Mouse (Mus musculus): ENCODE measurements around the gene Nynrin. TPM values are rescaled to one million over a fixed set of nuclear protein-coding genes. Genes with fewer than 3 reads are reported as not detected.
A peak's percentile ranks its signal among the peaks of the same experiment; 100 is the strongest.

The Nynrin gene
- polyA plus RNA-seq, 1 experiment from 2014 or later: 9.3 TPM

DNA sequence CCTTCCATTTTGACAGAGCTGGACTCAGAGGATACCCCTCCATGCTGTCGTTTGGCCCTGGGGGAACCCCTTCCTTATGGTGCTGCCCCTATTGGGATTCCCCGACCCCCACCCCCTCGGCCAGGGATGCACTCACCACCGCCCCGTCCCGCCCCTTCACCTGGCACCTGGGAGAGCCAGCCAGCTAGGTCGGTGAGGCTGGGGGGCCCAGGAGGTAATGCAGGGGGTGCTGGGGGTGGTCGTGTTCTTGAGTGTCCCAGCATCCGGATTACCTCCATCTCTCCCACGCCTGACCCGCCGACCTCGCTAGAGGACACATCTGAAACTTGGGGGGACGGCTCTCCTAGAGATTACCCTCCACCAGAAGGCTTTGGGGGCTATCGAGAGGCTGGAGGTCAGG lies 27.7 kb upstream of the Nynrin start:
- ATAC-seq: no peak
- H3K27ac ChIP-seq: peak overlapping the region; percentile 31; the same call in 1 of the 2 replicates

DNA sequence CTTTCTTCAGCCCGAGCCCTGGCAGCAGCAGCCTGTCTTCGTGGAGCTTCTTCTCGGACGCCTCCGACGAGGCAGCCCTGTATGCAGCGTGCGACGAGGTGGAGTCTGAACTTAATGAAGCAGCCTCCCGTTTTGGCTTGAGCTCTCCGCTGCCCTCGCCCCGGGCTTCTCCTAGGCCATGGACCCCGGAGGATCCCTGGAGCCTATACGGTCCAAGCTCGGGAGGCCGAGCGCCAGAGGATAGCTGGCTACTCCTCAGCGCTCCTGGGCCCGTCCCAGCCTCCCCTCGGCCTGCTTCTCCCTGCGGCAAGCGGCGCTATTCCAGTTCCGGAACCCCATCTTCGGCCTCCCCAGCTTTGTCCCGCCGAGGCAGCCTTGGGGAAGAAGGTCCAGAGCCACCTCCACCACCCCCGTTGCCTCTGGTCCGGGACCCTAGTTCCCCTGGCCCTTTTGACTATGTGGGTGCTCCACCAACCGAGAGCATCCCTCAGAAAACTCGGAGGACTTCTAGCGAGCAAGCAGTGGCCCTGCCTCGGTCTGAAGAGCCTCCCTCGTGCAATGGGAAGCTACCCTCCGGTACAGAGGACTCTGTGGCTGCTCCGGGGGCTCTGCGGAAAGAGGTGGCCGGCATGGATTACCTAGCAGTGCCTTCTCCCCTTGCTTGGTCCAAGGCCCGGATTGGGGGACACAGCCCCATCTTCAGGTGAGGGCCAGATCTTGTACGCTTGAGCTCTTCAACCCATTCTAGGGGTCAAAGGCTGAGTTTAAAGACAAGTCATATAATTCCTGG lies 27.1 kb upstream of the Nynrin start:
- Histone ChIP-seq H3K27me3 (peaks cover 15% of the 10 kb centered on the region), H3K36me3 (ENCODE audit: poor library complexity, severe bottlenecking) (peaks cover 22% of the 10 kb centered on the region), H3K27ac (peak overlapping the region; percentile 31; the same call in 1 of the 2 replicates), H3K9ac (peak overlapping the region; percentile 73), H3K4me1 (peaks cover 45% of the 10 kb centered on the region), H3K9me3 (replicated peaks) (no peaks in the 10 kb centered on the region), H3K4me3 (peak overlapping the region; percentile 56), H3K4me2 (peak overlapping the region; percentile 88)
- ATAC-seq: no peak
- WGBS: 8% methylated on average over 41 of the region's 41 CpGs

More for the DNA sequence above, 27.7 kb upstream of the Nynrin start:
- Histone ChIP-seq H3K9ac (peak overlapping the region; percentile 73), H3K4me1 (peaks cover 45% of the 10 kb centered on the region), H3K36me3 (ENCODE audit: poor library complexity, severe bottlenecking) (peaks cover 18% of the 10 kb centered on the region; the same call in 1 of the 2 replicates), H3K4me2 (peak overlapping the region; percentile 88), H3K9me3 (replicated peaks) (no peaks in the 10 kb centered on the region), H3K4me3 (peak overlapping the region; percentile 56), H3K27me3 (peaks cover 15% of the 10 kb centered on the region)
- WGBS: 3% methylated on average over 15 of the region's 15 CpGs

DNA sequence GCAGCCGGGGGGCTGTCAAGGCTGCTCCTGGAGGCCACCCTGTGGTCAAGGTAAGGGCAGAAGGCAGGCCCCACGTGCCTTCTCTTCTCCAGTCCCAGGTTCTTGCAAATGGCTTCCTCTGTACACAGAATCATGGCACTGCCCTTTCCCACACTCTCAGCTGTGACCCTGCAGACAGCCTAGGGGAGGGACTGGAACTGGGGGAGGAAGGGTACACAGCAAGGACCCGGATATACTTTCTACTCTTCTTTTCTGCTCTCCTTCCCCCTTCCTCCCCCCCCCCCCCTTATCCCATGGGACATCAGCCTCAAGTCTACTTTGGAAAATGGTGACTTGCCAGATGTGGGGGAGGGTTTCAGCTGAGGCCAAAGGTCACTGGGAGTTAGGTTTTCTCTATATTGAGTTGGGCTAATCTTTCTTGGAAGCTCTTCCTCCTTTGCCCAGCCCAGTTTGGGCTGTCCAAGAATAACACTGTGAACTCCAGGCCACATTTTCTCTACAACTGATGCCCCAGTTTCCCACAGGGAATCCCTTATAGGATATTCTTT lies 25.0 kb upstream of the Nynrin start:
- ATAC-seq: no peak
- H3K27ac ChIP-seq: no peak overlapping the region

DNA sequence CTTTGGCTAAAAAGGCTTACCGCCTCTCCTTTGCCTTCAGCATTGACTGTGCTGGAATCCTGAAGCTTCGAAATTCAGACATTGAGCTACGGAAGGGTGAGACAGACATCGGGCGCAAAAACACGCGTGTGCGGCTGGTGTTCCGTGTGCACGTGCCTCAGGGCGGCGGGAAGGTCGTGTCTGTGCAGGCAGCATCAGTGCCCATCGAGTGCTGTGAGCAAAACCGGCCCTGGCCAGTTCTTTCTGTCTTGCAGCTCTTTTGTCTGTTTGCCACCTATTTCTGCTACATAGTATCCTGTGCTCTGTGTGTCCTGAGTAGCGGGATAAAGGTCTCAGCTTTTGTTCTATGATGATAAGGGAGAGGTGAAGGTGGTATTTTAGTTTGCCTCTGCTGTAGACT lies 24.0 kb upstream of the Nynrin start:
- WGBS: 90% methylated on average over 16 of the region's 16 CpGs
- no peak for ATAC-seq

More for the DNA sequence above, 25.0 kb upstream of the Nynrin start:
- peaks cover 22% of the 10 kb centered on the region for H3K36me3 ChIP-seq (ENCODE audit: poor library complexity, severe bottlenecking)
- H3K4me1 ChIP-seq: peaks cover 34% of the 10 kb centered on the region
- no peak overlapping the region for H3K4me2 ChIP-seq
- H3K9ac ChIP-seq: no peak overlapping the region
- peaks cover 15% of the 10 kb centered on the region for H3K27me3 ChIP-seq
- WGBS: 64% methylated on average over 3 of the region's 3 CpGs
- H3K9me3 ChIP-seq (replicated peaks): no peaks in the 10 kb centered on the region
- H3K4me3 ChIP-seq: no peak overlapping the region

DNA sequence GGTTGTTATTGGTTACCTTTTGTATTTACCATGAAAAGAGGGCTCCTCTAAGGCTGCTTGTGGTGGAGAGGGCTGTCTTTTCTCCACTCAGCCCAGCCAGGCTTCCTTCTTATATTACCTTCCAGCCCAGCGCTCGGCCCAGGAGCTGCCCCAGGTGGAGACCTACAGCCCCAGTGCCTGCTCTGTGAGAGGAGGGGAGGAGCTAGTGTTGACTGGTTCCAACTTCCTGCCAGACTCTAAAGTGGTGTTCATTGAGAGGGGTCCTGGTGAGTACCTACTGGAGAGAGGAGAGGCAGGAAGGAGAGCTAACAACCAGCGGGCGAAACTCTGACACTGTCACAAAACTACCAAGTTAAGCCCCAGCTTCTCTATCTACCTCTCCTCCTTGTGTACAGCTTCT lies 23.5 kb upstream of the Nynrin start:
- 81% methylated on average over 4 of the region's 4 CpGs for WGBS
- Histone ChIP-seq H3K27me3 (peaks cover 15% of the 10 kb centered on the region), H3K4me3 (no peak overlapping the region), H3K4me2 (no peak overlapping the region), H3K36me3 (ENCODE audit: poor library complexity, severe bottlenecking) (peaks cover 22% of the 10 kb centered on the region), H3K9ac (no peak overlapping the region), H3K27ac (no peak overlapping the region), H3K9me3 (replicated peaks) (no peaks in the 10 kb centered on the region), H3K4me1 (peaks cover 20% of the 10 kb centered on the region)
- ATAC-seq: no peak

More for the DNA sequence above, 24.0 kb upstream of the Nynrin start:
- H3K9me3 ChIP-seq (replicated peaks): no peaks in the 10 kb centered on the region
- no peak overlapping the region for H3K4me3 ChIP-seq
- H3K4me2 ChIP-seq: no peak overlapping the region
- peaks cover 25% of the 10 kb centered on the region for H3K4me1 ChIP-seq
- peaks cover 22% of the 10 kb centered on the region for H3K36me3 ChIP-seq (ENCODE audit: poor library complexity, severe bottlenecking)
- no peak overlapping the region for H3K9ac ChIP-seq
- peaks cover 15% of the 10 kb centered on the region for H3K27me3 ChIP-seq
- H3K27ac ChIP-seq: no peak overlapping the region

DNA sequence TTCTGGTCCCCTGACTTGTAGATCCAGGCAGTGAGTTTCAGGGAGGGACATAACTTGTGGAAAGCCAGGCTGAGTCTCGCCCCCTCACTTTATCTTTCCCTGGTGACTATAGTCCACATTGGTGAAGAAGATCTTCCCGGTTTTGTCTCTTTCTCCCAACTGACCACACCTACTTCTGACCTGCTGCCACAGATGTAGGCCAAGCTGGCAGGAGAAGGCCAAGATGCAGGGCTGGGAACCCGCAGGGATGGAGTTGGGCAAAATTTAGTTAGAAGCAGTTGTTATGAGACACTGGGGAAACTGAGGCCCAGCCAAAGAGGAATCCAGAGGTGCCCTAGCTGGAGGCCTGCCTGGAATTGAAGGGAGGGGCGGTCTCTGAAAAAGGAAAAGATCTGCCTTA lies 20.7 kb upstream of the Nynrin start:
- no peak overlapping the region for H3K27ac ChIP-seq
- no peak overlapping the region for H3K4me3 ChIP-seq
- H3K9ac ChIP-seq: no peak overlapping the region
- peaks cover 22% of the 10 kb centered on the region for H3K36me3 ChIP-seq (ENCODE audit: poor library complexity, severe bottlenecking)
- H3K9me3 ChIP-seq (replicated peaks): no peaks in the 10 kb centered on the region
- H3K27me3 ChIP-seq: no peaks in the 10 kb centered on the region
- ATAC-seq: no peak
- no peak overlapping the region for H3K4me2 ChIP-seq
- 0 out of 2 replicates have a peak, but pooled peaks cover 3% of the 10 kb centered on the region for H3K4me1 ChIP-seq
- 86% methylated on average over 4 of the region's 4 CpGs for WGBS

DNA sequence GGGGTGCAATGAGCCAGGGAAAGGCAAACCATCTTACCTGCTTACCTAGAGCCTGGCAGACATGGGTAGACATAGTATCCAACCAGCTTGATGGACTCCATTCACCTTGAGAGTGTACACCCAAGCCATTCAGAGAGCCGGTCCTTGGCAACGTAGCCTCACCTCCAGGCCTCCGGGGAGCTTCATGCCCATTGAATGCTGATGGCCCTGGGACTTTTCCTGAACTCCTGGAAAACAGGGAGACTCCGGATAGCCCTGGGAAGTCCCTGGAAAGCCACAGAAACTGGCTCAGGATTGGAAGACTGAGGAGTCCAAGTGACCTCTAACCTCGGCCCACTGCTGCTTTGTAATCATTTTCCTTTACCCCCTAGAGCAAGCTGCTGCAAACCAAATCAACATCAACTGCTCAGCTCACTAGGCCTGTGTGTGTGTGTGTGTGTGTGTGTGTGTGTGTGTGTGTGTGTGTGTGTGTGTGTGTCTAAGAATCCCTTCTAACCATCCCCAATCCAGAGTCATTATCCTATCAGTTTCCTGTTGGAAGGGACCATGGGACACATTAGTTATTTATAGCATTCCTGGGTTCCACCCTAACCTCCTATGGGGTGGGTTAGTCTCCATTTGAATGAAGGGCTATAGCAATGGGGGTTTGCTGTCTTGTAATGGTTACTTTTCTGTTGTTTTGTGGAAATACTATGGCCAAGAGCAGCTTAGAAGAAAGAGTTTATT lies 18.8 kb upstream of the Nynrin start:
- Histone ChIP-seq H3K27me3 (no peaks in the 10 kb centered on the region), H3K4me3 (no peak overlapping the region), H3K9ac (no peak overlapping the region), H3K9me3 (replicated peaks) (no peaks in the 10 kb centered on the region), H3K4me1 (no peaks in the 10 kb centered on the region), H3K4me2 (no peak overlapping the region), H3K27ac (no peak overlapping the region), H3K36me3 (ENCODE audit: poor library complexity, severe bottlenecking) (peaks cover 14% of the 10 kb centered on the region)
- no peak for ATAC-seq
- WGBS: 73% methylated on average over 5 of the region's 5 CpGs

DNA sequence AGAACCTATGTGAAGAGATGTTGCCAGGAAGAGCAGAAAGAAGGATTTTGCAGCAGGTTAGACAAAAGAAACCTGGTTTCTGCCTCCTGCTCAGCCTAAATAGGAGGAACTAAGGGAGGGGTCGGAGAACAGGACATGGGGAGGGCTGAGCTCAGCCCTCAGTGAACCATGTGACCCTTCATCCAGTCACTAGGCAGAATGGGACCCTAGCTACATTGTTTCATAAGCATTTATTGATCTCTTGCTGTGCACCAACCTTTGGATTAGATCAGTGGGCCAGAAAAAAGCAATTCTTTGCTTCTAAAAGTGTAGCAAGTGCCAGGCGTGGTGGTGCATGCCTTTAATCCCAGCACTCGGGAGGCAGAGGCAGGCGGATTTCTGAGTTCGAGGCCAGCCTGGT lies 15.5 kb upstream of the Nynrin start:
- no peak for ATAC-seq
- 83% methylated on average over 5 of the region's 5 CpGs for WGBS
- H3K4me1 ChIP-seq: no peaks in the 10 kb centered on the region

DNA sequence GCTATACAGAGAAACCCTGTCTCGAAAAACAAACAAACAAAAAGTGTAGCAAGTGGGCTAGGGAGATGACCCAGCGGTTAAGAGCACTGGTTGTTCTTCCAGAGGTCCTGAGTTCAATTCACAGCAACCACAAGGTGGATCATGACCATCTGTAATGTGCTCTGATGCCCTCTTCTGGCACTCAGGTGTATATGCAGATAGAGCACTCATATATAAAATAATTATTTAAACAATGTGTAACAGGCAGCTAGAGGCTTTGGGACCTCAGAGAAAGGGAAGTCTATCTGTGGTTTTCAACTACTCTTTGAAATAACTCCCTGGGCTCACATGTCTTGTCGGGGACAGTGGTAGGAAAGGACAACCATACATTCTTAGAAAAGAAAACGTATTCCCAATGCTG lies 15.1 kb upstream of the Nynrin start:
- H3K4me2 ChIP-seq: no peak overlapping the region
- H3K4me3 ChIP-seq: no peak overlapping the region
- 89% methylated on average over 4 of the region's 4 CpGs for WGBS
- H3K9me3 ChIP-seq (replicated peaks): no peaks in the 10 kb centered on the region
- H3K36me3 ChIP-seq (ENCODE audit: poor library complexity, severe bottlenecking): no peaks in the 10 kb centered on the region
- no peaks in the 10 kb centered on the region for H3K4me1 ChIP-seq
- ATAC-seq: no peak
- H3K9ac ChIP-seq: no peak overlapping the region
- H3K27me3 ChIP-seq: no peaks in the 10 kb centered on the region
- no peak overlapping the region for H3K27ac ChIP-seq

More for the DNA sequence above, 15.5 kb upstream of the Nynrin start:
- Histone ChIP-seq H3K4me3 (no peak overlapping the region), H3K27me3 (no peaks in the 10 kb centered on the region), H3K4me2 (no peak overlapping the region), H3K9ac (no peak overlapping the region), H3K9me3 (replicated peaks) (no peaks in the 10 kb centered on the region), H3K27ac (no peak overlapping the region), H3K36me3 (ENCODE audit: poor library complexity, severe bottlenecking) (no peaks in the 10 kb centered on the region)

DNA sequence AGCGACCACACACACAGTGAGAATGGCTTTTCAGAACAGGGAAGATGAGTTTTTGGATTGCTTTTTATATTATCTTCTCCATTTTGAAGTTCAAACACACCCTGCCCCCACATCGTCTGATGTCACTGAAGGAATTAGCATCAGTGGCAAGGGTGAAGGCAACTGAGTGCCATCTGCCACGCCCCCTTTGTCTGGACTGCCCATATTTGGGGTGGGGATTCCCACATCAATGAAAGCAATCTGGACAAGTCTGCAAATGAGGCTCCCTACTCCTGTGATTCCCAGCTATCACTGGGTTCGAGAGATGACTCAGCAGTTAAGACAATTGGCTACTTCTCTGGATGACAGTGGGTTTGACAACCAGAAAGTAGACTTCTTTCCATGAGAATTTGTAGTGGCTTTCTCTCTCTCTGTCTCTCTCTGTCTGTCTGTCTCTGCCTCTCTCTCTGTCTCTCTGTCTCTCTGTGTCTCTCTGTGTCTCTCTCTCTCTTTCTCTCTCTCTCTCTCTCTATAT lies 12.9 kb upstream of the Nynrin start:
- Histone ChIP-seq H3K4me3 (no peak overlapping the region), H3K9me3 (replicated peaks) (no peaks in the 10 kb centered on the region), H3K4me1 (no peaks in the 10 kb centered on the region), H3K9ac (no peak overlapping the region), H3K27ac (no peak overlapping the region), H3K4me2 (no peak overlapping the region), H3K36me3 (ENCODE audit: poor library complexity, severe bottlenecking) (no peaks in the 10 kb centered on the region), H3K27me3 (no peaks in the 10 kb centered on the region)
- WGBS: 65% methylated on average over 4 of the region's 4 CpGs
- ATAC-seq: no peak

DNA sequence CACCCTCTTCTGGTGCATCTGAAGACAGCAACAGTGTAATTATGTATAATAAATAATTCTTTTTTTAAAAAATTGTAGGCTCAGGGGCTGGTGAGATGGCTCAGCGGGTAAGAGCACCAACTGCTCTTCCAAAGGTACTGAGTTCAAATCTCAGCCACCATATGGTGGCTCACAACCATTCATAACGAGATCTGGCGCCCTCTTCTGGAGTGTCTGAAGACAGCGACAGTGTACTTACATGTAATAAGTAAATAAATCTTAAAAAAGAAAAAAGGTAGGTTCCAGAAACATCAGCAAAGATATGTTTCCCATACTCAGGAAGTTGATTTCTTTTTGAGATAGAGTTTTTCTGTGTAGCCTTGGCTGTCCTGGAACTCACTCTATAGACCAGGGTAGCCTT lies 11.0 kb upstream of the Nynrin start:
- WGBS: 77% methylated on average over 4 of the region's 4 CpGs
- Histone ChIP-seq H3K27me3 (no peaks in the 10 kb centered on the region), H3K4me3 (no peak overlapping the region), H3K9ac (no peak overlapping the region), H3K4me1 (no peaks in the 10 kb centered on the region), H3K4me2 (no peak overlapping the region), H3K27ac (no peak overlapping the region), H3K36me3 (ENCODE audit: poor library complexity, severe bottlenecking) (no peaks in the 10 kb centered on the region), H3K9me3 (replicated peaks) (no peaks in the 10 kb centered on the region)
- ATAC-seq: no peak

Measured in forebrain, embryonic 13.5 days (tissue).